Mouse (Mus musculus) left cerebral cortex, postnatal 10 days (tissue): ENCODE measurements at regions not wholly inside any gene's neighbourhood (a gene's known extent, or its start where the extent isn't known, plus 50 kb on each side); places are given as distances from the start of the nearest gene placed in this dataset.

Experiments
- DNase-seq, 2 experiments: peaks; one replicate each; pipeline ENCODE4 v3.0.0; 2021 to 2022; ENCODE audit warnings: low spot score in 2 of 2, mixed read lengths in 1 of 2; ENCODE audit errors: extremely low spot score in 1 of 2
- intact Hi-C: fragments of 180-260 bp; cut with DNase I; formaldehyde crosslinking; loops from one replicate; pipeline ENCODE4 v1.15.1; 2025

GRCm38 (mm10) chr1:128765142-128765541 is 173.0 kb upstream of the Cxcr4 start:
- DNase-seq: no peak
- intact Hi-C loops: no loop called here

- no peak for DNase-seq
- intact Hi-C loops: no loop called here
Observed at GRCm38 (mm10) chr1:128762854-128763253, 170.8 kb upstream of the Cxcr4 start.

- intact Hi-C loops: no loop called here
- DNase-seq: no peak
Observed at GRCm38 (mm10) chr1:128762076-128762475, 170.0 kb upstream of the Cxcr4 start.

GRCm38 (mm10) chr1:128758802-128759481 is 166.8 kb upstream of the Cxcr4 start:
- intact Hi-C loops: no loop called here
- no peak for DNase-seq

- no peak for DNase-seq
- intact Hi-C loops: no loop called here
Observed at GRCm38 (mm10) chr1:128758294-128758801, 166.3 kb upstream of the Cxcr4 start.

- intact Hi-C loops: no loop called here
Observed at GRCm38 (mm10) chr1:128753427-128754012, 161.4 kb upstream of the Cxcr4 start.

GRCm38 (mm10) chr1:128749437-128749994 is 157.4 kb upstream of the Cxcr4 start:
- no peak for DNase-seq
- intact Hi-C loops: no loop called here

More at GRCm38 (mm10) chr1:128753427-128754012, 161.4 kb upstream of the Cxcr4 start:
- no peak for DNase-seq

GRCm38 (mm10) chr1:128747196-128747790 is 155.2 kb upstream of the Cxcr4 start:
- intact Hi-C loops: no loop called here
- DNase-seq: no peak

GRCm38 (mm10) chr1:128746461-128747009 is 154.4 kb upstream of the Cxcr4 start:
- DNase-seq: no peak
- intact Hi-C loops: no loop called here

- intact Hi-C loops: no loop called here
- peak in 1 of 2 experiments; percentile 13 for DNase-seq
Observed at GRCm38 (mm10) chr1:128740616-128741015, 148.5 kb upstream of the Cxcr4 start.

GRCm38 (mm10) chr1:128738152-128738551 is 146.1 kb upstream of the Cxcr4 start:
- no peak for DNase-seq
- intact Hi-C loops: no loop called here

GRCm38 (mm10) chr1:128734857-128735256 is 142.8 kb upstream of the Cxcr4 start:
- intact Hi-C loops: no loop called here

GRCm38 (mm10) chr1:128731445-128731844 is 139.4 kb upstream of the Cxcr4 start:
- DNase-seq: no peak
- intact Hi-C loops: no loop called here

More at GRCm38 (mm10) chr1:128734857-128735256, 142.8 kb upstream of the Cxcr4 start:
- no peak for DNase-seq

GRCm38 (mm10) chr1:128724433-128725091 is 132.5 kb upstream of the Cxcr4 start:
- intact Hi-C loops: no loop called here
- no peak for DNase-seq

- no peak for DNase-seq
- intact Hi-C loops: no loop called here
Observed at GRCm38 (mm10) chr1:128723843-128724242, 131.8 kb upstream of the Cxcr4 start.

- DNase-seq: no peak
- intact Hi-C loops: no loop called here
Observed at GRCm38 (mm10) chr1:128722061-128722471, 130.0 kb upstream of the Cxcr4 start.

GRCm38 (mm10) chr1:128714843-128715242 is 122.8 kb upstream of the Cxcr4 start:
- DNase-seq: no peak
- intact Hi-C loops: no loop called here

GRCm38 (mm10) chr1:128712876-128713275 is 120.8 kb upstream of the Cxcr4 start:
- DNase-seq: no peak
- intact Hi-C loops: no loop called here

GRCm38 (mm10) chr1:128711121-128711520 is 119.0 kb upstream of the Cxcr4 start:
- intact Hi-C loops: no loop called here
- DNase-seq: no peak
